Mouse (Mus musculus): ENCODE data around the gene Acta2. TPM values are rescaled to one million over a fixed set of nuclear protein-coding genes. Genes with fewer than 3 reads are reported as not detected.

Gene Acta2
- polyA plus RNA-seq, 1 experiment from 2014 or later = 28.0 TPM

DNA sequence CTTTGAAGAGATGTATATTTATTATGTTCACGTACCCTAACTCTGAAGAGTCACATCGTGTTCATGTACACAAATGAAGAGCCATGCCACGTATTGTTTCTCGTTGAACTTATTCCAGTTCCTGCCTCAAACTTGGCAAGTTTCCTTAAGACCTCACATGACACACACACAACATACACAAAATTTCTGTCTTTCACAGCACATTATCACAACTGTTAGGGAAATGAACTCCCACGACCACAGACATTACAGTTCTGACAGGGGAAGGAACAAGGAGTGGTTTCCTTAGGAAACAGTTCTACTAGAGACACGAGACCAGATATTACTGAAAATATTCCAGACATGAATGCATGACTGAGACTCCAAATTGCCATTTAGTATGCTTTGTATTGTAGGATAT is 28.2 kb upstream of the Acta2 start:
- no peak overlapping the region for H3K4me3 ChIP-seq (ENCODE audit: low read depth, low read length)
- no peaks in the 10 kb centered on the region for H3K9me3 ChIP-seq (replicated peaks; ENCODE audit: control insufficient read depth, low read length)
- no peaks in the 10 kb centered on the region for H3K36me3 ChIP-seq (ENCODE audit: control insufficient read depth, insufficient read depth)
- no peaks in the 10 kb centered on the region for H3K27me3 ChIP-seq (ENCODE audit: control insufficient read depth, insufficient read depth, low read depth, low read length)
- 38% methylated on average over 6 of the region's 6 CpGs for WGBS (ENCODE audit: insufficient replicate concordance)
- H3K4me1 ChIP-seq (ENCODE audit: control insufficient read depth, low read depth, low read length) = no peaks in the 10 kb centered on the region
- H3K4me2 ChIP-seq (ENCODE audit: low read depth, low read length) = no peak overlapping the region
- no peak for ATAC-seq (ENCODE audit: low read depth)
- no peak overlapping the region for H3K27ac ChIP-seq (ENCODE audit: low read length)
- H3K9ac ChIP-seq (ENCODE audit: low read depth, low read length) = no peak overlapping the region

DNA sequence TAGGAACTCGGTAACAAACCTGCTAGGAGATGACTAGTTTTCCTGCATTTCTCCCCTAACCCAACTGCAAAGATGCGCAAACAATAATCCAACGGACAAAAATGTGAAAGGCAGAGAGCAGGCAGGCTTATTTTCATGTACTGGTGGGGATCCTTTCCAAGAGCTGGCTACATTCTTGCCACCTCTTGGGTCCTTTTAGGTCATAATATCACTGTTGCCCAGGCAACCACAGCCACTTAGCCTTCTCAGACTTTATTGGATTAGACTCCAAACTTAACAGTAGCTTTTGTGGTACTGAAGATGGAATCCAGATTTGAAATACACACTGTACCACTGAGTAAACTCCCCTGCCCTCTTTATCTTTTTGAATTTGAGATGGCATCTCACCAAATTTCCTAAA is 22.7 kb upstream of the Acta2 start:
- 63% methylated on average over 3 of the region's 3 CpGs for WGBS (ENCODE audit: insufficient replicate concordance)

DNA sequence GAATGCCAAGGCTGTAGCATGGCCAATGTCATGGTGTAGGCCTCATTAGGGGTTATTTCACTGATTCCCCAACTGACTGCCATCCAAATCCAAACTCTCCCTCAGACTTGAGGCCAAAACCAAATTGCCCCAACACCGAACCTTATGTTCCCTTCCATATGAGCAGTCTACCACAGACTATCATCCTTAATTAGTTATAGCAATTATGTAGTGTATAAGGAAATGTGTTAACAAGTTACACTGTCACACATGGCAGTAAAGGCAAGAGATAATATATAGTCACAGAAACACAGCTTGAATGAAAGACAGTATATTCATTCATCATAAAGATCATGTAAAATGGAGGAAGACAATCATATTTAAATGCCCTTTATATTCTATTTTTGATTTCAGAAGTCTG is 17.7 kb upstream of the Acta2 start:
- Histone ChIP-seq H3K9me3 (replicated peaks; ENCODE audit: control insufficient read depth, low read length) (no peaks in the 10 kb centered on the region), H3K36me3 (ENCODE audit: control insufficient read depth, insufficient read depth) (no peaks in the 10 kb centered on the region), H3K27me3 (ENCODE audit: control insufficient read depth, insufficient read depth, low read depth, low read length) (no peaks in the 10 kb centered on the region), H3K9ac (ENCODE audit: low read depth, low read length) (no peak overlapping the region), H3K4me1 (ENCODE audit: control insufficient read depth, low read depth, low read length) (no peaks in the 10 kb centered on the region), H3K4me3 (ENCODE audit: low read depth, low read length) (no peak overlapping the region), H3K4me2 (ENCODE audit: low read depth, low read length) (no peak overlapping the region), H3K27ac (ENCODE audit: low read length) (no peak overlapping the region)
- ATAC-seq (ENCODE audit: low read depth) = no peak
- 78% methylated on average over 1 of the region's 1 CpGs for WGBS (ENCODE audit: insufficient replicate concordance)

More for the DNA sequence above, 22.7 kb upstream of the Acta2 start:
- ATAC-seq (ENCODE audit: low read depth) = no peak
- H3K9ac ChIP-seq (ENCODE audit: low read depth, low read length) = no peak overlapping the region
- H3K27me3 ChIP-seq (ENCODE audit: control insufficient read depth, insufficient read depth, low read depth, low read length) = no peaks in the 10 kb centered on the region
- H3K36me3 ChIP-seq (ENCODE audit: control insufficient read depth, insufficient read depth) = no peaks in the 10 kb centered on the region
- H3K4me2 ChIP-seq (ENCODE audit: low read depth, low read length) = no peak overlapping the region
- no peaks in the 10 kb centered on the region for H3K9me3 ChIP-seq (replicated peaks; ENCODE audit: control insufficient read depth, low read length)
- no peaks in the 10 kb centered on the region for H3K4me1 ChIP-seq (ENCODE audit: control insufficient read depth, low read depth, low read length)
- H3K27ac ChIP-seq (ENCODE audit: low read length) = no peak overlapping the region
- no peak overlapping the region for H3K4me3 ChIP-seq (ENCODE audit: low read depth, low read length)

GRCm38 (mm10) chr19:34270824-34271464 is 15.6 kb upstream of the Acta2 start:
- WGBS (ENCODE audit: insufficient replicate concordance) = 82% methylated on average over 13 of the region's 13 CpGs
- no peaks in the 10 kb centered on the region for H3K4me1 ChIP-seq (ENCODE audit: control insufficient read depth, low read depth, low read length)
- no peaks in the 10 kb centered on the region for H3K27me3 ChIP-seq (ENCODE audit: control insufficient read depth, insufficient read depth, low read depth, low read length)
- ATAC-seq (ENCODE audit: low read depth) = no peak
- H3K9me3 ChIP-seq (replicated peaks; ENCODE audit: control insufficient read depth, low read length) = no peaks in the 10 kb centered on the region
- H3K4me3 ChIP-seq (ENCODE audit: low read depth, low read length) = no peak overlapping the region
- H3K36me3 ChIP-seq (ENCODE audit: control insufficient read depth, insufficient read depth) = no peaks in the 10 kb centered on the region
- H3K4me2 ChIP-seq (ENCODE audit: low read depth, low read length) = no peak overlapping the region
- H3K27ac ChIP-seq (ENCODE audit: low read length) = no peak overlapping the region
- H3K9ac ChIP-seq (ENCODE audit: low read depth, low read length) = no peak overlapping the region

DNA sequence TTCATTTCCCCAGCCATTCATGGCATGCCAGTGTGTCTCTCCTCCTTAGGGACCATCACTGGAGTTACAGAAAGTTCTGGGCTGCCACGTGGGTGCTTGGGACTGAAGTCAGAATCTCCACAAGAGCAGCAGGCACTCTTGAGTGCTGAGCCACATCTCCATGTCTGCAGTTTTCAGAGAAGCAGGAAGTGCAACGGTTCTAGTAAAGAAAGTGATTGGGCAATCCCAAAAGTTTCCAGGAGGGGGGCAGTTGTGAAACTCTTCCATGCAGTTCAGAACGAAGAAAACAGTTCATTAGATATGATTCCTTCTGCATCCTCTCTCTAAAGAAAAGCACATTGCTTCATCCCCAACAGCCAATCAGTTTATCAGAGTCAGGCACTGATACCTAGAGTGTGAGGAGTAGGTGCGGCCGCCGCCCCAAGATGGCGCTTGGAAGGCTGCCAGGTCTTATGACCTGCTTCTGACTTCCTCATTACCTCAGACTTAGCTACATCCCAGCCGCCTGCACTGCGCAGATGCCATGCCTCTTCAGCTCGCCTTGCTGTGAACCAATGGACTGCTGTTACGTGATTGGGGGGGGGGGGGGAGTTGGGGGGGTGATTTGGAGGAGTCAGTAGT is 14.8 kb upstream of the Acta2 start:
- Histone ChIP-seq H3K4me1 (ENCODE audit: control insufficient read depth, low read depth, low read length) (no peaks in the 10 kb centered on the region), H3K9me3 (replicated peaks; ENCODE audit: control insufficient read depth, low read length) (no peaks in the 10 kb centered on the region), H3K4me3 (ENCODE audit: low read depth, low read length) (no peak overlapping the region), H3K36me3 (ENCODE audit: control insufficient read depth, insufficient read depth) (no peaks in the 10 kb centered on the region), H3K9ac (ENCODE audit: low read depth, low read length) (no peak overlapping the region), H3K27me3 (ENCODE audit: control insufficient read depth, insufficient read depth, low read depth, low read length) (no peaks in the 10 kb centered on the region), H3K27ac (ENCODE audit: low read length) (no peak overlapping the region), H3K4me2 (ENCODE audit: low read depth, low read length) (no peak overlapping the region)
- peak; percentile 21; the same call in 1 of the 2 replicates for ATAC-seq (ENCODE audit: low read depth)
- WGBS (ENCODE audit: insufficient replicate concordance) = 65% methylated on average over 11 of the region's 11 CpGs

- H3K4me2 ChIP-seq (ENCODE audit: low read depth, low read length) = no peak overlapping the region
- no peaks in the 10 kb centered on the region for H3K36me3 ChIP-seq (ENCODE audit: control insufficient read depth, insufficient read depth)
- 39% methylated on average over 1 of the region's 1 CpGs for WGBS (ENCODE audit: insufficient replicate concordance)
- H3K9me3 ChIP-seq (replicated peaks; ENCODE audit: control insufficient read depth, low read length) = no peaks in the 10 kb centered on the region
- ATAC-seq (ENCODE audit: low read depth) = no peak
- no peak overlapping the region for H3K9ac ChIP-seq (ENCODE audit: low read depth, low read length)
- no peak overlapping the region for H3K27ac ChIP-seq (ENCODE audit: low read length)
- no peaks in the 10 kb centered on the region for H3K27me3 ChIP-seq (ENCODE audit: control insufficient read depth, insufficient read depth, low read depth, low read length)
- H3K4me3 ChIP-seq (ENCODE audit: low read depth, low read length) = no peak overlapping the region
- H3K4me1 ChIP-seq (ENCODE audit: control insufficient read depth, low read depth, low read length) = no peaks in the 10 kb centered on the region
Measured at GRCm38 (mm10) chr19:34268991-34269390, 13.6 kb upstream of the Acta2 start.

DNA sequence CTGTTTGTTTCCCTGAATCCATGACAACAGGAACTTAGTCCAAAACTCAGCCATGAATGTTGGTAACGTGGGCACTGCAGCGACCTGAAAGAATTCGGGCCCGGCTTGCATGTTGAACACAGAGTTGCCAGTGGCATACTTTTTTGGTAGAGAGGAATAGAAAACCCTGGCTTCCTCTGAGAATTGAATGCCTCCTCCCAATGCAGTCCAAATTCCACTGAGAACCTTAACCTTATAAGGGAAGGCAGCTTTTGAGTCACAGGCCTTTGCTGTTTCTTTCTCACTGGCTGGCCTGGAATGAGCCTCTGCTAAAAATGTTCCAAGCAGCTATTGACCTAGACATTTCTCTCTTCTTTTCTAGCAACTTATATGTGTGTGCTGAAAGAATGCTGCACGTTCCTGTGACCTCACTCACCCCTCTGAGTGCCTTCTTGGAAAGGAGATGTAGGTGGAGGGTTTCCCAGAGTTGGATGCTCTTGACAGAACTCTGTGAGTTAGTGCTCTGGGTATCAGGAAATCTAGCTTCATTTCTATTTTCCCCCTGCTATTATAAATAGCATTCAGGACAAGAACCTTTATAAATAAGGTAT is 10.3 kb upstream of the Acta2 start:
- Histone ChIP-seq H3K9me3 (replicated peaks; ENCODE audit: control insufficient read depth, low read length) (no peaks in the 10 kb centered on the region), H3K4me1 (ENCODE audit: control insufficient read depth, low read depth, low read length) (no peaks in the 10 kb centered on the region), H3K36me3 (ENCODE audit: control insufficient read depth, insufficient read depth) (no peaks in the 10 kb centered on the region), H3K9ac (ENCODE audit: low read depth, low read length) (no peak overlapping the region), H3K4me2 (ENCODE audit: low read depth, low read length) (no peak overlapping the region), H3K27ac (ENCODE audit: low read length) (no peak overlapping the region), H3K27me3 (ENCODE audit: control insufficient read depth, insufficient read depth, low read depth, low read length) (no peaks in the 10 kb centered on the region), H3K4me3 (ENCODE audit: low read depth, low read length) (no peak overlapping the region)
- 57% methylated on average over 5 of the region's 5 CpGs for WGBS (ENCODE audit: insufficient replicate concordance)
- no peak for ATAC-seq (ENCODE audit: low read depth)

DNA sequence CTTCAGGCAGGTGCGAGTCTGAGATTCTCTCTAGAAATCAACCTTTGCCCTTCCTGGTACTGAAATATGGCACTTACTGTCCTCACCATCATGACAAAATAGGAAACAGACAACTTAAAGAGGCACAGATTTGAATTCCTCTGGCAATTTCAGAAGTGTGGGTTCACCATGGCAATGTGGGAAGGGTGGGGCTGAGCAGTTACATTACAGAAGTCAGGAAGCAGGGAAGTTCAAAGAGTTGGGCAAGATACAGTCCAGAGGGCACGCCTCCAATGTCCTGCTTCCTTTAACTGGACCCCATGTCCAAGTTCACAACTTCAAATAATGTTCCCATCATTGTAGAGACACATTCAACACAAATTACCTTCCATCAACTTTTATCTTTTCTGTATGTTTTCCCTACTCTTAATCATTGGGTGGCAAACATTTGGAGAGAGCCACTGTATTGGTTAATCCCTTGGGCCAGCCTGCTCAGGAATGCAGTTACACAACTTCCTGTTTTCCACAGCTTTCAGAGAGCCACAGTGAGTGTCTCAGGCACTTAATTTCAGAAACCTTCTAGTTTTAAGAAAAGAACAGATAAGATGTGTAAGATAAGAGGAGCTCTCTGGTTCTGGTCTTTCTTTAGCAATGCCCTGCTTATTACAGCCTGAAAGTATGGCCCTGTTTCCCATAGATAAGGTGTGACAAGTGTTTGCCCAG is 7.0 kb upstream of the Acta2 start:
- H3K9me3 ChIP-seq (replicated peaks; ENCODE audit: control insufficient read depth, low read length) = no peaks in the 10 kb centered on the region
- no peak for ATAC-seq (ENCODE audit: low read depth)
- no peak overlapping the region for H3K4me2 ChIP-seq (ENCODE audit: low read depth, low read length)
- no peaks in the 10 kb centered on the region for H3K36me3 ChIP-seq (ENCODE audit: control insufficient read depth, insufficient read depth)
- no peak overlapping the region for H3K9ac ChIP-seq (ENCODE audit: low read depth, low read length)
- no peak overlapping the region for H3K27ac ChIP-seq (ENCODE audit: low read length)
- WGBS (ENCODE audit: insufficient replicate concordance) = 49% methylated on average over 2 of the region's 2 CpGs
- H3K4me1 ChIP-seq (ENCODE audit: control insufficient read depth, low read depth, low read length) = no peaks in the 10 kb centered on the region
- no peaks in the 10 kb centered on the region for H3K27me3 ChIP-seq (ENCODE audit: control insufficient read depth, insufficient read depth, low read depth, low read length)
- no peak overlapping the region for H3K4me3 ChIP-seq (ENCODE audit: low read depth, low read length)

DNA sequence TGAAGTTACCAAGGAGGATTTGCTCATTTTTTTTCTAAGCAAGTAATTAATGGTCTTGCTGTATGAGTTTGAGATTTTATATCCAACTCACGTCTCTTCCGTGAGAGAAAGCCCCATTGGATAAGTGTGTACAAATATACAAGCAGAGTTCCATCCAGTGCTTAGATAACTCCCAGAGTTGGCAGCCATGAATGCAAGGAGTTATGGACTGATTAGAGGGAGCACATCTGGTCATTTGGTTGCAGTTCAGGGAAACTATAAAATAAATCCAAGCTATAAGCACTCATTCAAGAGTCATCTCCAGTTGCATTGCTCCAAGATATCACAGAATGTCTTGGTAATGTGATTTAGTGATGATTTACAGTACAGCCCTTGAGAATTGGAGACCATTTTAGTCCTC is 1.5 kb upstream of the Acta2 start:
- no peak overlapping the region for H3K4me2 ChIP-seq (ENCODE audit: low read depth, low read length)
- no peak overlapping the region for H3K4me3 ChIP-seq (ENCODE audit: low read depth, low read length)
- 64% methylated on average over 2 of the region's 2 CpGs for WGBS (ENCODE audit: insufficient replicate concordance)
- H3K9ac ChIP-seq (ENCODE audit: low read depth, low read length) = no peak overlapping the region
- H3K36me3 ChIP-seq (ENCODE audit: control insufficient read depth, insufficient read depth) = no peaks in the 10 kb centered on the region
- H3K27ac ChIP-seq (ENCODE audit: low read length) = no peak overlapping the region
- no peaks in the 10 kb centered on the region for H3K27me3 ChIP-seq (ENCODE audit: control insufficient read depth, insufficient read depth, low read depth, low read length)
- ATAC-seq (ENCODE audit: low read depth) = no peak
- H3K4me1 ChIP-seq (ENCODE audit: control insufficient read depth, low read depth, low read length) = no peaks in the 10 kb centered on the region; the same call in 1 of the 2 replicates
- no peaks in the 10 kb centered on the region for H3K9me3 ChIP-seq (replicated peaks; ENCODE audit: control insufficient read depth, low read length)
